Mouse (Mus musculus) layer of hippocampus, adult 2 months (tissue): ENCODE data around the gene Osbpl8. TPM values are rescaled to one million over a fixed set of nuclear protein-coding genes. Genes with fewer than 3 reads are reported as not detected.

Experiments used
- DNase-seq, 2 experiments: peaks; one replicate each; pipeline ENCODE4 v3.0.0; 2022; ENCODE audit warnings: low spot score in 2 of 2
- H3K27ac ChIP-seq: fragments of 200-600 bp; 2 replicates; pipeline ENCODE4 v1.8.1; 2022
- H3K4me3 ChIP-seq: fragments of 200-600 bp; 2 replicates; pipeline ENCODE4 v1.8.1; 2022; ENCODE audit warnings: mild to moderate bottlenecking
- CTCF ChIP-seq: fragments of 200-600 bp; conservative IDR thresholded peaks from 2 replicates; pipeline ENCODE4 v1.8.1; 2022; ENCODE audit warnings: antibody characterized with exemption, mild to moderate bottlenecking, moderate library complexity
- long read RNA-seq, 2 experiments: library from polyadenylated mRNA; stranded (forward); transcript quantifications; one replicate each; pipeline ENCODE4 v2.0.0; 2021; ENCODE audit warnings: borderline mapping rate in 2 of 2
- total RNA-seq, 2 experiments: library from RNA; stranded (reverse); gene quantifications; 2 replicates each; pipeline ENCODE4 v1.2.3; 2021

Gene Osbpl8
- total RNA-seq, result 10 to 100 TPM; 60.8 to 60.9 TPM
- long read RNA-seq, experiment 1, full-length matches to known transcripts, result 18 of 23 reads
- long read RNA-seq, experiment 1, partial matches to known transcripts, result 1 of 23 reads
- long read RNA-seq, experiment 1, other reads (novel, unspliced or antisense), result 4 of 23 reads
- long read RNA-seq, experiment 2, full-length matches to known transcripts, result 21 of 45 reads
- long read RNA-seq, experiment 2, partial matches to known transcripts, result 8 of 45 reads
- long read RNA-seq, experiment 2, other reads (novel, unspliced or antisense), result 16 of 45 reads

GRCm38 (mm10) chr10:111164304-111165218 is at the start of gene Osbpl8:
TSS of gene Osbpl8 (plus strand) at chr10:111164752.
- TF ChIP-seq CTCF, result no peak
- Histone ChIP-seq H3K27ac (peak within 1 kb of the TSS; percentile 98), H3K4me3 (peak within 1 kb of the TSS; percentile 89)
- peak; percentile 99 to 100 for DNase-seq

DNA sequence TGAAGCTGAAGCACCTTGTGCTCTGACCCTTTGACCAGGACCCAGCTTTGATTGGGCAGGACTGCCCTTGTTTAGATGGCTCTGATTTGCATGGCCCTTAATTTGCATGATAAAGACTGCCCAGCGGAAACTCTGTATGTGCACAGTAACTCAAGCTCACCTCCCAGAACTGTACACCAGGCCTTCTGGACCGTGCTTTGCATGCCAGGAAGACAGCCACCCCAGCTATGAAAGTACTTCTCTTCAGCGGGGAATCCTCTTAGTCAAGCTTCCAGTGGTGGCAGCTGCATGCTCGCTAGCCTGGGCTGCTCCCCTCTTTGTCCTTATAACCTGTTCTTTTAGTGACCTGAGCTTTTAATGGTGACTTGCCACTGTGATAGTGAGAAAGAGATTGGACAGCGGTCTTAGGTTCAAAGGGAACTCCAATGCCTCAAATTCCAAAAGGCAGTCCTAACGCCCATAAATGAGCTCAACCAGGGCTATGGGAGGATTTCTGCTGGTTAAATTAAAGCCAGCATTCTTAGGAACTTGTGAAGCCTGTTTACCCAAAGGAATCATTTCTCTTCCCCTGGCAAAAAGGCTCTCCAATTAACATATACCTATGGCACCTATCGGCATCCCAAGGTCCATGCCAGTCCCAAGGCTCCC is 47.2 kb upstream of the Osbpl8 start:
- no peak for TF ChIP-seq CTCF
- H3K4me3 ChIP-seq, result no peak overlapping the region
- no peak overlapping the region for H3K27ac ChIP-seq
- no peak for DNase-seq

DNA sequence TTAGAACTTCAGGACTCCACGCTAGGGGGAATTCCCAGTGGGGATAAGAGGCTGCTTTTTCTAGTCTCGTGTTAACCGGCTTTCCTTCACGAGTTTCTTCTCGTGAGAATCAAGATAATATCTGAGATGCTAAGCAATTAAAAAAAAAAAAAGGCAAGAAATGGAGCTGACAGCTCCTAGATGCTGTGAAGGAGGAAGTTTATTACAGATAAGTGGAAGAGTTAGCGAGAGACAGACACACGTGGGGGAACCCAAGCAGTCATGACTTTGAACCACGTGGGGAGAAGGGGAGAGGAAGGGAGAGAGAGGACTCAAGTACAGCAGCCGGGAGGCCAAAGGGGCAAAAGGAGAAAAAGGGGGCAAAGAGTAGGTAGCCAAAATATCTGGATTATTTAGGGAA is 46.3 kb upstream of the Osbpl8 start:
- DNase-seq, result no peak
- TF ChIP-seq CTCF, result no peak
- no peak overlapping the region for H3K4me3 ChIP-seq

DNA sequence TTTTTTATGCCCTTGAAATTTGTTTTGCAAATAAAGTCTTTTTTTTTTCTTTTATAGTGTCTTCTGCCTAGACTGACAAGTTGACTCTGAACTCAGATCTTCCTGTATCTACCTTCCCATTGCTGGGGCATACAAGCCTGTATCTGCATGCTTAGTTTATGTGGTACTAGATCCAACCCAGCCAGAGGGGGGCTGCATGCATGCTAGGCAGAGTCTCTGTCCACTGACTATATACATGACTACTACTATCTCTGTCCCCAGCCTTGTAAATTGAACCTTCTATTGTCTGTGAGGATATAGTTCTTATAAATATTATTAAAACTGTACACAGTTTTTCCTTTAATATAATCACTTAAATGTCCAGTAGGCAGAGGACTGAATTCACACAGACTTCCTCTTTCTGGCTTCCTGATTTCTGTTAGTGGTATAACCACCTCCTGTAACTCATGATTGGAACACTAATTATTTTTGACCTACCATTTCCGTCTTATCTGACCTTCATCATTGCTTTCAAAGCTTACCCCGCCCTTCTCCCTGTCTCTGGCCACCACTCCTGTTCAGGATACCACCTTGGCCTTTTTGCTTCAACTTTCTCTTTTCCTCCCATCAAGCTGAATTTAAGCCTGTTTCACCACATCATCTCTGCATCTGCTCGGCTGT is 45.4 kb upstream of the Osbpl8 start:
- DNase-seq, result no peak
- TF ChIP-seq CTCF, result no peak
- Histone ChIP-seq H3K4me3 (no peak overlapping the region), H3K27ac (no peak overlapping the region)

More for the DNA sequence above, 46.3 kb upstream of the Osbpl8 start:
- H3K27ac ChIP-seq, result no peak overlapping the region

- Histone ChIP-seq H3K27ac (no peak overlapping the region), H3K4me3 (no peak overlapping the region)
- TF ChIP-seq CTCF, result no peak
- no peak for DNase-seq
Measured at GRCm38 (mm10) chr10:111119756-111120155, 44.8 kb upstream of the Osbpl8 start.

- no peak for DNase-seq
- Histone ChIP-seq H3K27ac (no peak overlapping the region), H3K4me3 (no peak overlapping the region)
- no peak for TF ChIP-seq CTCF
Measured at GRCm38 (mm10) chr10:111122864-111123398, 41.6 kb upstream of the Osbpl8 start.

DNA sequence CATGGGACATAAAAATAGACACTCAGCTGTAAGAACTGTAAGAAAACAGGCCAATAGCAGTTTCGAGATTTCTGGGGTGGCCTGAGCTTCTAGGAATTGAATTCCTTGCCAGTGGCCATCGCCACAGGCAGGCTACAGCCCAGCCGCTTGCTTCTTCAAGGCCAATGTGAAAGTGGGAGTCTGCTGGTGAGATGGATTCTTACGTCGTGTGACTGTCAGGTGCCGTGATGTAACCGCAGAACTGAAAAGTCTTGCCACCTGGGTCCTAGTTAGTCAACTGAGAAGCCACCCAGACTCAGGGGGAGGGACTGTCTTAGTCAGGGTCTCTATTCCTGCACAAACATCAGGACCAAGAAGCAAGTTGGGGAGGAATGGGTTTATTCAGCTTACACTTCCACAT is 40.4 kb upstream of the Osbpl8 start:
- no peak overlapping the region for H3K4me3 ChIP-seq
- no peak for DNase-seq
- TF ChIP-seq CTCF, result no peak
- H3K27ac ChIP-seq, result no peak overlapping the region

DNA sequence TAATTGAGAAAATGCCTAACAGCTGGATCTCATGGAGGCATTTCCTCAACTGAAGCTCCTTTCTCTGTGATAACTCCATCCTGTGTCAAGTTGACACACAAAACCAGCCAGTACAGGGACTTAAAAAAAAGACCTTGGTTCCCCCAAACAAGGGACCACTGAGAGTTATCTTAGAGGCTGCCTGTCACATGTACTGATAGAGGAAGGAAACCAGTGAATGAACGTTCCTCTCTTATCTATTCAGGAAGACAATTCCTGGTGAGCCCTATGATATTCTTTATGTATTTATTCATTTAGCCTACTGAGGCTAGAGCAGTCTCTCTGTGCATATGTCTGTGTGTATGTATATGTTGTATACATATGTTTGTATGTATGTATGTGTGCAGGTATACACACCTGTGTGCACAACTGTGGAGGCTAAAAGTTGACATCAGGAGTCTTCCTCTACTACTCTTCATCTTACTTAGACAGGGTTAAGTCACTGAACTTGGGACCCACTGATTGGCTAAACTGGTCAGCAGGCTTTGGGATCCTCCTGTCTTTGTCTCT is 39.7 kb upstream of the Osbpl8 start:
- H3K4me3 ChIP-seq, result no peak overlapping the region
- DNase-seq, result no peak
- TF ChIP-seq CTCF, result no peak
- H3K27ac ChIP-seq, result no peak overlapping the region

DNA sequence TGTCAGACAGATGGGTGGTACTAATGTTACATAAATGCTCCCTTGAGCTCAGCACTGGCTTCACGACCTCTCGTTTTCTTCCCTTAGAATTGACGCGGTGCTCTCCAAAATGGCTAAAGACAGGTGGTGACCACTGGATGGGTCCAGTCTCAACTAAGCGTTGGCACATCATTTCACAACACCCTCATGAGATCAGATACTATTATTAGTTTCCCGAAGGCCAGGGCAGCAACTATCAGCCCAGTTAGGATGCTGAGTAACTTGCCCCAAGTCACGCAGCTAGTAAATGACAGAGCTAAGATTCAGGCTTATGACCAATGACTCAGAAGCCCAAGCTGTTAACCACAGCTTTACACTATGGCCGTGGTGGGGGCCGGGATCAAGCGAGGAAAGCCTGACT is 37.2 kb upstream of the Osbpl8 start:
- Histone ChIP-seq H3K27ac (no peak overlapping the region), H3K4me3 (no peak overlapping the region)
- DNase-seq, result no peak
- TF ChIP-seq CTCF, result no peak

- H3K4me3 ChIP-seq, result no peak overlapping the region
- TF ChIP-seq CTCF, result no peak
- DNase-seq, result no peak
- no peak overlapping the region for H3K27ac ChIP-seq
Measured at GRCm38 (mm10) chr10:111128493-111128892, 36.1 kb upstream of the Osbpl8 start.

DNA sequence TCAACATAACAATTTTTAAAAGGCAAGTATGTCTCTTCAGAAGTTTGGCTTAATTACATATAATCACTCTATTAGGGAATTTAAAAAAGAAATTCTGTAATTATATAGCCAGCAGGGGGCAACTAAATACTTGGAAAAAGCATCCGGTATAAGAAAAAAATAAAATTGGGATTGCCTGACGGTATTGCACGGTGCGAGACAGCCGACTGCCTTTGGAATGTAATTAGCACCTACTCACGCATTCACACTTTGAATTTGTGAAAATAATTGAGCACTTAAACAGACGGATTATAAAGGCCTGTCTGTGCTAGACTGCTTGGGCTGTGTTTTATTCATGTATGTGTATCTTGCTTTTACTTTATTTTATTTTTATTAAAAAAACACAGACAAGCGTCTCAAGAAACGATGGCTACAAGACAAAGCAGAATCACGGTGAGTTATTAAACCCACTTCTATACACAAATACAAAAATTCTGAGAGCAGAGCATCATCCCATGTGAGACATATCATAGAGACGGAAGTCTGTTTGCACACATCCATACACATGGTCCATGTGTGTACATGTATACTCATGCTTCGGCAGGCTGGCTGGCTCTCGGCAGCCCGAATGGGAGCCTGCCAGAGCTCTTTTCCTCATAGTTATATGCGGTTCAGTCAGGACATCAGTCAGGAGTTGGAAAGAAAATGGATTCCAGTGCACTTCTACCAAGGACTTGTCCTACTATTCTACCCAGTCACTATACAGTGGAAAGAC is 34.5 kb upstream of the Osbpl8 start:
- Histone ChIP-seq H3K4me3 (no peak overlapping the region; the same call in 1 of the 2 replicates), H3K27ac (no peak overlapping the region)
- no peak for DNase-seq
- TF ChIP-seq CTCF, result peak; percentile 72

DNA sequence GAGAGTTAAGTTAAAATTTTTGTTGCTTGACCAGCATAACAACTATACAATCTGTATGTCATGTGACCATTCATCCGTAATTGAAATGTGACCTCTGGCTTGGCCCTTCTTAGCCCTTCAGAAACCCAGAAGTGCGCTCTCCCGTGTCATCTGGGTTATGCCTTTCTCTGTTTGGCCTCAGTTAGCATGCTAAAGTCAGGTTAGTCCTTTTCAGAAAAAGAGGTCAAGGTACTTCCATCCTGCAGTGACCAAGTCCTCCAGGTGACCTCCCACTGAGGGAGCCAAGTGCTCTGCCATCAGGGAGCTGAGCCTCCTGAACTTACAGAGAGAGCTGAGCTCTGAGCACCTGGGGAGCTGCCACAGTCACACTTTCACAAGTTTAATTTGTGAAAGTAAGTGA is 33.7 kb upstream of the Osbpl8 start:
- Histone ChIP-seq H3K4me3 (no peak overlapping the region), H3K27ac (no peak overlapping the region)
- TF ChIP-seq CTCF, result no peak
- DNase-seq, result no peak
